Mouse (Mus musculus): ENCODE measurements at regions not wholly inside any gene's neighbourhood (a gene's known extent, or its start where the extent isn't known, plus 50 kb on each side); places are given as distances from the start of the nearest gene placed in this dataset.
A peak's percentile ranks its signal among the peaks of the same experiment; 100 is the strongest.

DNA sequence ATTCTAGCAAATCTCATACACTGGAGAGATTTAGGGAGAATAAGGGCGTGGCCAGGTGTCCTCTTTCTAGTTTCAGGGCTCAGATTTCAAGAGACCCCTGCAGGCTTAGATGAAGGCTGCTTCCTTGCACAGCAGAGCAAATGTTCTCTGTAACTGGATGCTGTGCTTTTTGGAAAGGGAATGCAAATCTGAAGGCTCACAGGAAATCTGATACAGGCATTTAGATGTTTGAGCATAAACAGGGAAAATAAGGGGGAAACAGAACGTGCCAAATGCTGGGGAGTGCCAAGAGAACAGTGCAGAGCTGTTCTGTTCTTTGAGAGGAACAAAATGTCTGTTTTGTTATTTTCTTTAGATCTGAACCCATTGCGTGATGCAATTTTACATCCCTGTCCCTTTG lies 161.0 kb upstream of the Samsn1 start:
- DNase-seq = no peak

DNA sequence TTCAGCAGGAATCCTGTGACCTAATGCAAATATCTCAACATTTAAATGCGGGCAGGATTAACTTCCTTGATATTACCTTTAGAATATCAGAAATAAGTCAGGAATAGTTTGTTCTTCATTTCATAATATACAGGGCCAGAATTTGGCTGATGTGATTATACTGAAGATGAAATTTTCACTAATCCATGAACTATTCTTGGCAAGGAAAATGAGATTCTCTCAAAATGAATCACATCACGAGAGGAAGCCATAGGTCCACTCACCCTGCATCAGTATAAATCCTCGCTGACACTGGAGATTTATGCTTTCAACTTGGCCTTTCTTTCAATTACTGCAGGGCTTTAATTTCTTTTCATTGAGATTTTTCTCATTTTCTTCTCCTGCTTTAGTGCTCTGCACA lies 159.5 kb upstream of the Samsn1 start:
- DNase-seq = no peak

DNA sequence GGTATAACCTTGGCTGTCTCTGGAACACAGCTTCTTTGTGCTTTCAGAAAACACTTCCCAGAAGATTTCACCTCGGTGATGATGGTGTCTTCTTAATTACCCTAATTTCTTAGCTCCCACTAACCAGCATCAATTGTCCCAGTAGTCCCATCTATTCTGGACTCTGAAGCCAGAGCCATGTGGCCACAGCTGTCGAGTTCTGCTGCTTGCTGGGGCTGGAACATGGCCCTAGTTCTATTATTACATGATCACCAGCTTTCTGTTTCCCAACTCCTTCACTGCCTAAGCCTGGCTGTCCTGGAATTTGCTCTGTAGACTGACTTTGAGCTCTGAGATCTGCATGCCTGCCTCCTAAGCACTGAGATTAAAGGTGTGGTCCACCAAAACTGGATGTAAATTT lies 145.6 kb upstream of the Samsn1 start:
- no peak for DNase-seq

DNA sequence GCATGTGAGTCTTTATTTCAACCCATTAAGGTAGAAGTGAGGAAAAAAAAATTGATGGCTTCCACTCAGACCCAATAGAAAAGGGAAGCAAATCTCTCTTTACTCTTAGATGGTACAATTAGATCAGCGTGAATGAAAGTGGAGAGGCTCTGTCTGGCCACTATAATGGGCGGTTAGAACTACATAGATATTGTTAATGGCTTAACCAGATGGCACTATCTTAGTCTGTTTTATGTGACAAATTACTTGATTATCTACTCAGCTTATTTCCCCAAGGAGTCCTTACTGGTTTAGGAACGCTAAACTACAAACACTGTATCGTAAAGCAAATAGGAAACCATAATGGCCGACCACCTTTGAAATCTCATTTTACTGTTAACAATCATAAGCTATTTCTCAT lies 138.8 kb upstream of the Samsn1 start:
- no peak for DNase-seq

DNA sequence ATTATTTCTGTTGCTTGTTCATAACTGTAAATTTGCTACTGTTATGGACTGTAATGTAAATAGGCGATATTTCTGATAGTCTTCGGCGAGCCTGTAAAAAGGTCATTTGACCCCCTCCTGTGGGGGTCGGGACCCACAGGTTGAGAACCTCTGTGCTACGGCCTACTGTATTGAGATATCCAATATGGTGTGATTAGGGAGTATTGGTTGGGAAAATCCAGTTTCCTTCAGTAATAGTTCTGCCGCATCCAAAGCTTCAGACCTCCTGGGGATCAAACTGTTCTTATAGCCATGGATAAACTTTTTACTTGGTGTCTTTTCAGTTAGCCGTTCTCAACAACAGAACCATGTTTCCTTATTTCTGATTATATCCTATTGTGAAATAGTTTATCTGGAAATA lies 136.5 kb upstream of the Samsn1 start:
- no peak for DNase-seq

DNA sequence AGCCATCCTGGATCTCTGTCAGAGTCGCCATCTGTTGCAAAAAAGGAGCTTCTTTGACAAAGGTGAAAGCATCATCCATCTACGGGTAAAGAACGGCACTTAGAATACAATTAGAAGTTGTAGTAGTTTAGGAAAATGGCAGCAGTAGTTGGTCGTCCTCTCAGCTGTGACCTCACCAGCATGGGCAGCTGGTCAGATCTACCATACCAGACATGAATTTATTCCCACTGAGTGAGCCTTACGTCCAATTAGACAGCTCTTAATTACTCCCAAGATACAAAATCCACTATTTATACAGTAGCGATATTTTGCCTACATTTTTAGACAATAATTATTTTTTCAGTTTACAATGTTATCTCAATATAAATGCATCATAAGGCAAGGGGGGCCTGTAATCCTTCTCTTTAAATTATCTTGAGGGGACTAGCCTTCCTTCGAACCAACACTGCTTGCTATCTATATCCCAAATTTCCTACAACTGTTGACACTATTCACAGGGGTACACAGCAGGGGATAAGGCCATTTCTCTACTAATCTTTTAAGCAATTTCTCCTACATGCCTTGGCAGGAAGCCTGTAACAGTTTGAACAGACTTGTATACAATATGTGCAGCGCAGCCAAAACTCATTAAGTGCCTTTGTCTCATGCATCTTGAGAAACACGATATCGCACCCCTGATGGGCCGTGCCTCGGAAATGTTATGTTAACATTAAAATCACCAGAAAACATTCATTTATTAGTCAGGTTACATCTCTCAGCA lies 131.9 kb upstream of the Samsn1 start:
- DNase-seq = no peak

DNA sequence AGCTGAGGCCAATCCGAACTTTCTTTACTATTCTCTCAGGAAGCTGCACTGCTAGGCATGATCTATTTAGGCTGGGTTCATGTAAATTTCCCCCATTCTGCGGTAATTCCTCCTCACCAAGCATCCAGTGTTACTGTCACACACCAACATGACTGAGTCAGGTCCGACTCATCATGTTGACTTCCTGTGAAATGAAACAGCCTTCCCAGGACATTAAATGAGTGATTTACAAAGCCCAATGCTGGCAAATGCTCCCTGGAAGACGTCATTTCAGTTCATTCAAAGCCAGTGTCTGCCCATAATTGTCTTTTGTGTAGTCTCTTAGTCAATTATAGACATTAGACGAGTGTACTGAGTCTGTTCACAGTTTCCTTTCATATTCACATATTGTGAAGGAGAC lies 127.5 kb upstream of the Samsn1 start:
- no peak for DNase-seq

DNA sequence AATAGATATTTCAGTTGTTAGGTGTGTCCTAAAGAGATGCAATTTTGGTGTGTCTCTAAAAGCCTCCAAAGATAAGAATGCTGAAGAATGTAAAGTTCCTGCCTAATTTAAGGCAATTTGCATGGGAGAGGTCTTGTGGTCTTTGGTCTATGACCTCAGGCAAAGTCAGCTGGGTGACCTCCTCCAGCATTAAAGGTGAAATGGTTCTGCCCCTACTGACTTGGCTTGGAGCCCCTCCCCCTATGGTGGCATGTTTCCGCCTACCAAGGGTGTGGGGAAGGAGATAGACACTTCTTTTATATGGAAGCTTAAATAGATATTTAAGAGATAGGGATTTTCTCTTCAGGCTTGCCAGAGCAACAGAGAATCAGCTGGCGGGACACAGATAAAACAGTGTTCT lies 111.8 kb upstream of the Samsn1 start:
- DNase-seq = no peak

DNA sequence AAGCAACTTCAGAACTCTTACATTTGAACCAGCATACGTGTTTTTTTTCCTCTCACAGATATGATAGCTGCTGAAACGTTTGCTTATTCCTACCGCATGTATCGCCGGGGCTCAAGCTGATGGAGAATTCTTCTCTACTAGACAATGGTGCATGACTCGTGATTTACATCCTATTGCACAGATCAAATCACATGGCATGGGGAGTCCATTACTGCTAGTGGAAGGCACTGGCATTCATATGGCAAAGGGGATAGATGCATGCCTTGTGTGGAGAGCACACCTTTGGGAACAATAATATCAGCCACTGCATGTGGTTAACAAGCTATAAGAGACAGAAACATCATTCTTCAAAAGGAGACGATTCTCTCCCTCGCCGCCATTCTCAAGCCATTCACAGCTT lies 108.4 kb upstream of the Samsn1 start:
- DNase-seq = no peak

DNA sequence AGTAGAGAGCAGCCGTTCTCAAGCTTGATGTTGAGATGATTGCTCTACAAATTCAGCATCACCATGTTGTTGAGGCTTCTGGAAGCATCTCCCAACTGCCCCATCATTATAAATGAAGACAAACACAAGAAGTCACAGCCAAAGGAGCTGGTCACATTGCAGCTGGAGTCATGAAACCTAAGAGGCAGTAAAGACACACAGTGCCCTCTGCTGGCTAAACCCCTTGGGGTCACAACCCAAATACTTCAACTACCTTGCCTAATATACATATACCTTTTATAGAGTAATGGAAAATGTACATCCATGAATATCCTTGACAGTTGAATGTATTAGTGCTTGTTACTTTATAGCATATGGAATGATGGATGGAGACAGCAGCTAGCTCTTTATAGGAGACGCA lies 107.9 kb upstream of the Samsn1 start:
- peak; percentile 56 for DNase-seq

DNA sequence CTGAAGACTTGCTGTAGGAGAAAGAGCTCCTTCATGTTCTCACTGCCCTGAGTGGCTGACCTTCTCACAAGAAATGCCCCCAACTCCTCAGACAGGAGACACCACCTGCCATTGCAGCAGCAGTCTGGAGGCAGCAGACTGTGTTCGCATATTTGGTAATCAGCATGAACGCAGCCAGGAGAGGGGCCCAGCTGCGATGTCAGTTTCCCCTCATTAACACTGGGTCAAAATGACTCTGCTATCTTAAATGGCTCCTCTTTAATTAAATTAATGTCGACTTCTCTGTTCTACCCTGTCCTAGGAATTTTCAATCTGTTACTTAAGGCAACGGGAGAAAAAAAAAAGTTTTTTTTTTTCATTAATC lies 100.9 kb upstream of the Samsn1 start:
- no peak for DNase-seq

DNA sequence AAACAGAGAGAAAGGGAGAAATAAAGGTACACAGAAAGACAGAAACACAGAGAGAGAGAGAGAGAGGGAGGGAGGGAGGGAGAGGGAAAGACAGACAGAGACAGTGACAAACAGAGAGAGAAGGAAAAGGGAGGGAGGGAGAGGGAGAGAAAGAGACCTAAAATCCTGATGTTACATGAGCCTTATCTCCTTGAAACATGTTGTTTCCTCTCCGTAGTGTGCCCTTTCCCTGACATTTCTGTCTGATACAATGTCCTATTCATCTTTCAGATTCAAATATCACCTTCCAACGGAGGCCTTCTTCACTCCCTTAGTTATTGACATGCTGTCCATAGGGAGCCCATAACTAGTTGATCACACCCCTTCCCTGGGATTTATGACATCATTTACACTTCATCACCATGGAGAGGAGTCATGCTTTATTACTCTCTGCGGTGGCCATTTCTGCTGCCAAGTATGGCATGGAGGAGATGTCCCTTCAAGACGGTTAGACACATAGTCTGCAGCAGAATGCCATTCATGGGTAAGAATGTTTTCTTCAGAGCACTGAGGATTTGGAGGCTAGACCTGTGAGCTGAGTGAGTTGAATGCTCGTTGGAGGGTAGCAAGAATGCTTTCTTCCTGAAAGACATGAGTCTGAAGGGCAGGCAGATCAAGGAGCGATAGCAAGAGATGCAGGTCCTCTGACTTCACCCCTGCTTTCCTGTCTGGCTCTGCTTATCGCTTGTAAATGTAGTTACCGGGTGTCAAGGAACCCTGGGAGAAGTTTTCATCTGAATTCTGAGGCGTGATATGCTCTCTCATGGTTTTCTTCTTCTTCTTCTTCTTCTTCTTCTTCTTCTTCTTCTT lies 100.3 kb upstream of the Samsn1 start:
- DNase-seq = no peak

DNA sequence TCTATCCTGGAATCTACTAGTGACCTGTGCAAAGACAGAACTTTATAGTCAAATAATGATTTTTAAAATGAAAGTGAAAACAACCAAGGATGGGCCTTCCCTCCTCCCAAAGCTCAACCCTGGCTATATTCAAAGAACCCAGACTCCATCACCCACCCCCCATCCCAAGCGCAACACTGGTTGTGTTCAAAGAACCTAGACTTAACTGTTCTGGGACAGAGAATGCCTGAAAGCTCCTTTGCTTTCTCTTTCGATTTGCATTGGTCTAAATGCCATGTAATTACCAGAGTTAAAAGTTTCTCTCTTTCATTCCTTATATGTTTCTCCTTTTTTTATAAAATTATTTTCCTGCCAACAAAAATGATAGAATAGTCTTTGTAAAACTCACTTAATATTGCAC lies 98.6 kb upstream of the Samsn1 start:
- no peak for DNase-seq

DNA sequence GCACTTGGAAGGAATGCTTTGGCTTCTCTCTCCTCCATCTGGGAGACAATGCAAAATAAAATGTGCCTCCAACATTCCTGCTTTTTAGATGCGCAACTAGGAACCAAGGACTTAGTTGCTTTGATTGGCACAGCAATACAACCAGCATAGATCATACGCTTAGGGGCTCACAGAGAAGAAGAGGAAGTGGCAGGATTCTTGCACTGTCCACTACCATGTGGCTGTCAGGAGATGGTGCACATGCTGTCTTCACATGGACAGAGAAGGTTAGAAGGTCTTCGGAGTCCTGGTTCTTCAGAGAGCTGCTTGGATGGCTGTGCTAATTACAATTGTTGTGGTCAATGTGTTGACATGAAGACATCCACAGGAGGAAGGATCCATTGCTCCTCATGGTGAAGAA lies 88.3 kb upstream of the Samsn1 start:
- no peak for DNase-seq

DNA sequence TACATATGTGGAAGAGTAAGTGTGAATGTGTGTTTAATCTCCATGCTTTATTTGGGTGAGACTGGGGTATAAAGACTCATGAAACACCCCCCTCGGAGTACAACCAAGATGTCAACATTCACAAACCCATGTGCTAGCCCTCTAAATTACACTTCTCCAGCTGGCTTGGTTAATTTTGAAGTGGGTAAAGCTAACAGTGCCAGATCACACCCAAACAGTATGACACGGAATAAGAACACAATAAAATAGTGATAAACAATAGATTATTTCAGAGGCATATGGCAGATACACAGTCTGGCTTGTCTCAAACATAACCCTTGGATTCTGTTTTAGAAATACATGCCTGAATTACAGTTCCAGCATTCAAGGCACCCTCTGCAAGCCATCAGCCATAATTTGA lies 86.4 kb upstream of the Samsn1 start:
- DNase-seq = no peak

DNA sequence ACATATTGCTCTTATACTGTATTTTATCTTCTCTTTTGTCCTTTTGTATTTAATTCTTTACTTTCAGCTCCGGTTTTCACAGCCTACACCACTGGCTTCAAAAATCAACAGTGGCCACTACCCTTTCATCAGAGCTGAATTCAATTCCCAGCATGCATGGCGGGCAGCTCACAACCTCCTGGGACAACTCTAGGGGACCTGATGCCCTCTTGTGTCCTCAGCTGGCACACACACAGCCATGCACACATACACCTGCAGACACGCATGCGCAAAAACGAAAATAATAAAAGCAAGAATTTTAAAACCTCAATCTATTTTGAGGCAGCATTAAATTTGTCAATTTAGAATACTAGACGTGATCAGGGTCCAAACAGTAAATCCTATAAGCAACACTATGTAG lies 82.6 kb upstream of the Samsn1 start:
- no peak for DNase-seq

DNA sequence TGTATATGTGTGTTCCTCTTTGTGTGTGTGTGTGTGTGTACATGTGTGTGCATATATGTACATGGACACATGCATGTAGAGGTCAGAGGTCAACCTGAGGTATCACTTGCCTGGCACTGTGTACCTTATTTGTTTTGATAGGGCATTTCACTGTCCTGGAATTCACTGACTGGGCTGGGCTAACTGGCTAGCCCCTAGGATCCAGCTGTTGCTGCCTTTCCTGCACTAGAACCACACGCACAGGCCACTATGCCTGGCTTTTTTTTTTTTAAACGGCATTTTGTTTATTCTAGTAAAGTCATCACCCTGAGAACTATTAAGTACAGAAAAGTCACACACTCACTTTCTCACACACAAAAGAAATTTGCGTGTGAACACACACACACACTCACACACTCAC lies 79.7 kb upstream of the Samsn1 start:
- DNase-seq = no peak

DNA sequence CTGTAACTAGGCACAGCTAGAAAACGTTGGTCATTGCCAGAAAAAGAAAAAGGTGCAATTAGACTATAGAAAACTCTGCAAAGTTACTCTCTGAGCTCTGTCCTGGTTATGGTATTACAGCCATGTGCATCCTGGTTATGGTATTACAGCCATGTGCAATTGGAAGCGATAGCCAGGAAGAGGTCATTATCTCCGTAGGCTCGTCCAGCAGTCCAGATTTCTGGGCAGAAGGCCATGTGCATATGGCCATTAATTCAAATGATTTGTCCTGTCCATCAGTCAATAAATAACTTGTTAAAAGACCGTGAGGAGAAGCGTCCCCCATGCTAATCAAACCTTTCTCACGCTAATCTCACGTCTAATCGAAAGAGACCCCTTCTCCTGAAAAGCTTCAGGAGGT lies 75.7 kb upstream of the Samsn1 start:
- DNase-seq = no peak

DNA sequence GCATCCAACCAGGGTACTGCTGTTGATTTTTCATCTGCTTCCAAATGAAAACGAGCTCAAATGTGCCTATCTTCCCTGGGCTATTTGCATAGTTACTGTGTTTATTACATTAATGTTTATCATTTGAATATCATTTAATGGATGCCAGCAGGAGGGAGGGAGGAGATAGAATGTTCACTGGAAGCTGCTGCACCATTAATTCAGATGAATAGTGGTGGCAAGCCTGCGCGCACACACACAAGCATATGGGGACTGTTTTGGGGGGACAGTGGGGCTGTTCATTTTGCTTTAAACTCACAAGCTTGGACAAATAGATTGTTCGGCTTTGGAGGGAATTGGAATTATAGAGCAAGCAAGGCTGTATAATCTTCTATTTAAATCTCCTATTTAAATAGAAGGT lies 74.3 kb upstream of the Samsn1 start:
- DNase-seq = no peak

DNA sequence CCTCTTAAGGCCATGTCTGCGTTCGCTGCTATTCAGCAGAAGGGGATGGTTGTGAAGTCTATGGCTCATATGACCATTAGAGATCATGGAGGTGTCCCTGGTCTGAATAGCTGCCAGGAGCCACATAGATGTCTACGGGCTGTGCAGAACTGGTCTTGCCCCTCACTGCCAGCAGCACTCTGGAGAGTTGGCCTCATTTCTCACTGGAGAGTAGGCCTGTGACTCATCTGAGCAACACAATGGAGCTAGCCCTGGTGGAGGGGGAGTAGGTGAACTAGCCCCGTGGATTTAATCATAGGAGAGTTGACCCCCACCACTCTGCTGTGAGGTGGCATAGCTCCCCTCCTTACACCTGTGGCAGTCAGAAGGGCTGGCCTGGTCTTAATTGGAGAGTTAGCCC lies 63.3 kb upstream of the Samsn1 start:
- no peak for DNase-seq

DNA sequence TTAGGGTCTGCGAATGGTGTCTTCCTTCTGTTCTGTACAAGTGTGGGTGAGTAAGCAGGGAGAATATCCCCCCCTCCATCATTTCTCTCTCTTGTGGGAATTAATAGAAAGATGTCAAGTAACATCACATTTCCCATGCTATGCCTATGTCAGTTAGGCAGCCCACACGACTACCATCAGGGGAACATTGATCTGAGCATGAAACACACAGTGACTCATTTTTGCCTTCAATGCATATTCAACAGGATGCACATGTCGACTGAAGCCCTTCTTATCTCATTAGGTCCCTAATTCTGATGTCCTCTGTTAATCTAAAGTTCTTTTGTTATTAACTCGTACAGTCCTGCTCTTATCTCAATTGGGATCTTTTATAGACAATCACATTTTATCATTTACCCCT lies 60.4 kb upstream of the Samsn1 start:
- DNase-seq = no peak

DNA sequence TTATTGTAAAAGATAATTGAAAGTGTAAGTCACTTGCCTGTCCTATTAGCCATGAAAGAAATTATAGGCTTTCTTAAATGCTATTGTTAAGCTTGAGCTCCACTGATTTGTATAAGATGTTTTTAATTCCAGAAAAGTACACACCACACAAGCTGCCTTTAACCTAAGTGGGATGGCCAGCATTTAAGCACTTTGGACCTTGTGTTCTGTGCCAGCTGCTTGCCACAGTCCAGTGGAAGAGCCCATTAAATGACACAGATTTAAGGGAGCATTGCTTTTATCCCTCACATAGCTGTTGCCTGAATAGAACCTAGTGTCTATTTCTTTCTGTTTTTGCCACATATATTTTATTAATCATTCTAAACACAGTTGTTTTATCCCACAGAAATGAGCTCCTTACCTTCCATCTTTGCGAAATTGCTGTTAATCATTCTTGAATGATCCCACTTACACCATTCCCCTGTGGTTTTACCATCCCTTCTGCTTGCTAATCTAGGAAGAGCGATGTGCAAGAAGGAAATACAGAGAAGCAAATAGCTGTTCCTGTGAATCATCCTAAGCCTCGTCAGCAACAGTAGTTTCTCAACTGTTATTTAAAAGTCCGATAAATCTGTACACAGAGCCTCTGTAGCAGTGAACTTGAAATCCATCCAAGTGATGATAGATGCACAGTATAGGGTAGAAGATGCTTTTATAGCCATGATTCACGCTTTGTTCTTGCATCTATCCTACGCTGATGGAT lies 57.9 kb upstream of the Samsn1 start:
- peak; percentile 15 for DNase-seq

DNA sequence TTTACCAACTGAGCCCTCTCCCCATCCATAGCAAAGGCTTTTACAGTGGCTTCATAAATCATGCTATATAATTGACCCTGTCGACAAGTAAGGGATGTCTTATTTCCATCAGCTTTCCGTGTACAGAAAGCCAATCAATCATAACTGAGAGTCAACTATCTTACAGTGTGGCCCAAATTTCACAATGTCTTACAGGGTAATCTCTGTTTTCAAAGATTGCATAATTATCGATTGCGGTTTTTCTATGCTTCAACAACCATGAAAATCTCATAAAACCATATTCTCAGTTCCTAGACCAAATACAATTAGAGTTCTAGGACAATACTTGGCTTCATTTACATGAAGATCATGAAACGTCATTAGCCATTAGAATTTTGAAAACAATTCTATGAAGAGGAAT lies 56.1 kb upstream of the Samsn1 start:
- DNase-seq = no peak

DNA sequence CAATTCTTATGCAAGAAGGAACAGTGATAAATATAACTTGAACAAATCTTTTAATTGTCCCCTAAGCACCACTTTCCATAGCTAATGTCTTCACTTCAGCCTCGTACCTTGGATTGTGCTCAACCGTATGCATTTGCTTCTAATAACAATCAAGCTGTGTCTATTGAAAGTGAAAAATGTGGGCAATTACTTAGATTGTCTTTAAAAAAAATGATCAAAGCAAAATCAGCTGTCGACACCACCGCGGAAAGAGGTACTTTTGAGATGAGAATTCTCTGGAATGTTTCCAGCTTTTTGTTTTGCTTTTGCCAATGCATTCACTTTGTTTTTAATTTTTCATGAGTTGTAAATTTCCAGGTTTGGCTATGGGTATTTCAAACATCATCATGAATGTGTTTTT lies 54.1 kb upstream of the Samsn1 start:
- no peak for DNase-seq

Data from kidney, adult 18-20 months (tissue).